Mouse (Mus musculus) ES-E14 (cell line): ENCODE measurements at regions not wholly inside any gene's neighbourhood (a gene's known extent, or its start where the extent isn't known, plus 50 kb on each side); places are given as distances from the start of the nearest gene placed in this dataset.
A peak's percentile ranks its signal among the peaks of the same experiment; 100 is the strongest.

Experiments used
- CHD2 ChIP-seq: IDR thresholded peaks from 2 replicates; pipeline ENCODE4 v1.6.1; 2014; ENCODE audit warnings: mild to moderate bottlenecking, low read depth, low read length, inconsistent platforms
- HCFC1 ChIP-seq: IDR thresholded peaks from 2 replicates; pipeline ENCODE4 v1.6.1; 2012; ENCODE audit warnings: low read length, inconsistent platforms, borderline replicate concordance; ENCODE audit not compliant: insufficient read depth
- ZC3H11A ChIP-seq: IDR thresholded peaks from 2 replicates; pipeline ENCODE4 v1.6.1; 2012; ENCODE audit warnings: low read depth, mild to moderate bottlenecking, inconsistent platforms, low read length, borderline replicate concordance

DNA sequence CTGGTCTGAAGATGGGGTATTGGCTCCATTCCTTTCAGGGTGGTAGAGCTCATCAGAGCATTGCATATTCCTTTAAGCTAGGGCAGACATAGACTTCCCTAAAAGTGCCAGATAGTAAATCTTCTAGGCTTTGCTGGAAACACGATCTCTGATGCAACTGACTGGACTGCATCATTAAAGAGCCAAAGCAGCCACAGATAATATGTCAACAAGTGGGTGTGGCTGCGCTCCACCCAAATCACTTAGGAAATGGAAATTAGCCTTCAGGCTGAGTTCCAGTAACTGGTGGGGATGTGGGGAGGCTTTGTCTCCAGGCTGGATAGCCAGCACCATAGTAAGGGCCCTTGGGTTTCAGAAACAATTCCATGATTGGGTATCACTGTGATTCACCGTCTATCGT is 97.3 kb upstream of the Gm12728 start:
- no peak for TF ChIP-seq ZC3H11A
- no peak for TF ChIP-seq HCFC1
- 0 out of 2 replicates have a peak, but pooled peaks have one; percentile 13 for TF ChIP-seq CHD2
